Mouse (Mus musculus) myocyte (in vitro differentiated cells): Measurements from ENCODE around the gene Kif1c.
A peak's percentile ranks its signal among the peaks of the same experiment; 100 is the strongest.

Experiments
- CEBPB ChIP-seq: IDR thresholded peaks from 2 replicates; pipeline ENCODE4 v1.6.1; 2011; ENCODE audit warnings: mild to moderate bottlenecking, moderate library complexity; ENCODE audit not compliant: poor library complexity, insufficient read depth, severe bottlenecking
- E2F4 ChIP-seq: IDR thresholded peaks from one replicate; pipeline ENCODE4 v1.6.1; 2011; ENCODE audit warnings: mild to moderate bottlenecking, control low read depth, moderate library complexity; ENCODE audit not compliant: insufficient read depth
- MAX ChIP-seq: IDR thresholded peaks from one replicate; pipeline ENCODE4 v1.6.1; 2011; ENCODE audit warnings: low read depth, mild to moderate bottlenecking, control low read depth
- MYOD1 ChIP-seq, 3 experiments: IDR thresholded peaks; one replicate each; pipeline ENCODE4 v1.6.1; 2011; ENCODE audit warnings: control low read depth in 2 of 3, low read depth in 2 of 3, mild to moderate bottlenecking in 2 of 3, moderate library complexity in 1 of 3; ENCODE audit not compliant: insufficient read length in 2 of 3, control insufficient read depth in 1 of 3
- MYOG ChIP-seq, 3 experiments: IDR thresholded peaks; one replicate each; pipeline ENCODE4 v1.6.1; 2011; ENCODE audit warnings: control low read depth in 2 of 3, low read depth in 2 of 3, mild to moderate bottlenecking in 2 of 3; ENCODE audit not compliant: insufficient read length in 2 of 3, control insufficient read depth in 1 of 3, insufficient read depth in 1 of 3
- POLR2A ChIP-seq: IDR thresholded peaks from one replicate; pipeline ENCODE4 v1.6.1; 2011; ENCODE audit warnings: low read depth, mild to moderate bottlenecking, control low read depth, moderate library complexity; ENCODE audit not compliant: insufficient read length
- POLR2AphosphoS2 ChIP-seq: IDR thresholded peaks from one replicate; pipeline ENCODE4 v1.6.1; 2011; ENCODE audit warnings: low read depth, control low read depth; ENCODE audit not compliant: insufficient read length
- SRF ChIP-seq: IDR thresholded peaks from one replicate; pipeline ENCODE4 v1.6.1; 2011; ENCODE audit warnings: low read depth; ENCODE audit not compliant: control insufficient read depth, insufficient read length
- TCF12 ChIP-seq: IDR thresholded peaks from one replicate; pipeline ENCODE4 v1.6.1; 2011; ENCODE audit warnings: mild to moderate bottlenecking, control low read depth; ENCODE audit not compliant: poor library complexity, insufficient read depth, severe bottlenecking
- USF1 ChIP-seq: IDR thresholded peaks from one replicate; pipeline ENCODE4 v1.6.1; 2011; ENCODE audit warnings: low read depth, mild to moderate bottlenecking, control low read depth, moderate library complexity

- TF ChIP-seq POLR2A, result no peak
- TF ChIP-seq CEBPB, result no peak
- TF ChIP-seq TCF12, result no peak
- TF ChIP-seq E2F4, result no peak
- TF ChIP-seq MYOD1 (IDR thresholded peaks at IDR 0.05; ENCODE audit: control insufficient read depth in 1 of 3, insufficient read length in 2 of 3, low read depth in 2 of 3), result no peak
- peak; percentile 6 for TF ChIP-seq POLR2AphosphoS2
- no peak for TF ChIP-seq SRF
- no peak for TF ChIP-seq MAX
- TF ChIP-seq USF1, result no peak
- no peak for TF ChIP-seq MYOG (IDR thresholded peaks at IDR 0.05; ENCODE audit: control insufficient read depth in 1 of 3, insufficient read depth in 1 of 3, insufficient read length in 2 of 3, low read depth in 2 of 3)
Observed at GRCm38 (mm10) chr11:70652884-70653344, 47.4 kb upstream of the Kif1c start.
